Mouse (Mus musculus): ENCODE measurements at regions not wholly inside any gene's neighbourhood (a gene's known extent, or its start where the extent isn't known, plus 50 kb on each side); places are given as distances from the start of the nearest gene placed in this dataset.
"Not testable (repeated sequence)": the region's sequence is repeated elsewhere in the genome, so short reads cannot be mapped to it uniquely, and the experiment has no call there.

DNA sequence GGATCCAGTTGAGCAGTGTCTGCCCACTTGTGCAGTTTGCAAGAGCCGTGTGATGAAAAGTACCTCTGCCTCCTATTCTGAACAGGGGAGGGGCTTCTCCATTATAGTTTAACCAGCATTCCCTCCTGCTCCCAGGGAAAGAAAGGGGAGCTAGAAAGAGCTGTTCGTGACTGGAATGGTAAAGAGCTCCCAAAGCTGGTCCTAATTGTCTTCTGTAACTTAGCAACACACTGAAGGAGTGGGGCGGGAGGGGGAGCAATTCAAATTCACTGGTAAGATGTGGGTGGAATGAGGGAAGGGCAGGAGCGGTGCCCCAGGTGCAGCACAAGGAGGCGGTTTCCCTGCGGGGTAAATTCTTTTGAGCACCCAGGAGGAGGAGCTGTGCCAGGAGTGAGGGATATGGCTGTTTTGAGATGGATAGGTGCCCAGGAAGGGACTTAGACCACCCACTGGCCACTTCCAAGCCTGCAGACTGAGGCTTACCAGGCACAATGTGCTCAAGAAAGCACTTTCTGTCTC is 79.5 kb upstream of the Spata13 start:
- WGBS, result 23% methylated on average over 6 of the region's 6 CpGs

DNA sequence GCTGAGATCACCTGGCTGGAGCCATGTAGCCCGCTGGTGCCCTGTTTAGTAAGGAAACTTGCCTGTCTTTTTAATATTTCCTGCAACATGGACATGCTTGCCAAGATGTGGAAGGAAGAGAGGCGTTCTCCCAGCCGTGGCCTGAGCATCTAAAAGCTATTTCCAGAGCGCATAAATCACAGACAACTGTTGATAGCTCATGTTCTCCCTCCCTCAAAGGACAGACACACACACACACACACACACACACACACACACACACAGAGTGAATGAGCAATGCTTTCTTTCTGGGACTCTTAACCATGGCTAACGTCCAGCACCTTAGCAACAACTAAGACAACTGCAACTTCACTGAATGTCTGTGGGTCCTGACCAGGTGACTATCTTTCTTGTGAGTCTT is 77.3 kb upstream of the Spata13 start:
- WGBS, result 48% methylated on average over 5 of the region's 5 CpGs

More for the DNA sequence above, 79.5 kb upstream of the Spata13 start:
- no peak overlapping the region for H3K9ac ChIP-seq (ENCODE audit: low read length)
- H3K4me2 ChIP-seq (ENCODE audit: low read depth, low read length), result no peak overlapping the region
- no peaks in the 10 kb centered on the region for H3K27me3 ChIP-seq (ENCODE audit: control insufficient read depth, insufficient read depth, low read depth, low read length)
- H3K4me3 ChIP-seq (ENCODE audit: low read length), result no peak overlapping the region
- H3K27ac ChIP-seq (ENCODE audit: low read length), result peak overlapping the region; percentile 56
- H3K9me3 ChIP-seq (ENCODE audit: control insufficient read depth, low read length), result no peaks in the 10 kb centered on the region
- H3K36me3 ChIP-seq (ENCODE audit: control insufficient read depth, insufficient read depth, low read length), result no peaks in the 10 kb centered on the region
- peak; percentile 89 for ATAC-seq (ENCODE audit: low read depth)
- H3K4me1 ChIP-seq (replicated peaks; ENCODE audit: control insufficient read depth, insufficient read depth, low read length), result no peaks in the 10 kb centered on the region

DNA sequence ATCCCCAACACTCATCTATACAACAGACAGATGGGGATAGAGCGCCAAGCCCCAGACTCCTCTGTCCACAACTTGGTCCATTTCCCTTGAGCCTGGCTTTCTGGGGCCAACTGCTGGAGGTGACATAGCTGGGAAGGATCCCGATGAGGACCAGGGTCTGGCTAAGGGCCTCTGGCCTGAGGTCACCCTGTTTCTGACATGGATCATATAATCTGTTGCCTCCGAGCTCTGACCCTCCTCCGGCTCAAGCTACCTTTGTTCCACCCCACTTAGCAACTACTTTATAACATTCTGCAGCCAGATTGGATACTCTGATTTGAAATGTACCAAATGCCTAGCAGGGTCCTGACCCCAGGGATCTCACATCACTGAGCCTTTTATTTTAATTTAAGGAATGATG is 76.8 kb upstream of the Spata13 start:
- Histone ChIP-seq H3K4me2 (ENCODE audit: low read depth, low read length) (no peak overlapping the region), H3K27ac (ENCODE audit: low read length) (no peak overlapping the region), H3K4me3 (ENCODE audit: low read length) (no peak overlapping the region), H3K27me3 (ENCODE audit: control insufficient read depth, insufficient read depth, low read depth, low read length) (no peaks in the 10 kb centered on the region), H3K36me3 (ENCODE audit: control insufficient read depth, insufficient read depth, low read length) (no peaks in the 10 kb centered on the region), H3K4me1 (replicated peaks; ENCODE audit: control insufficient read depth, insufficient read depth, low read length) (no peaks in the 10 kb centered on the region), H3K9me3 (ENCODE audit: control insufficient read depth, low read length) (no peaks in the 10 kb centered on the region), H3K9ac (ENCODE audit: low read length) (no peak overlapping the region)
- 72% methylated on average over 4 of the region's 4 CpGs for WGBS
- ATAC-seq (ENCODE audit: low read depth), result no peak

More for the DNA sequence above, 77.3 kb upstream of the Spata13 start:
- no peaks in the 10 kb centered on the region for H3K36me3 ChIP-seq (ENCODE audit: control insufficient read depth, insufficient read depth, low read length)
- H3K9ac ChIP-seq (ENCODE audit: low read length), result no peak overlapping the region
- H3K27ac ChIP-seq (ENCODE audit: low read length), result no peak overlapping the region
- no peaks in the 10 kb centered on the region for H3K9me3 ChIP-seq (ENCODE audit: control insufficient read depth, low read length)
- no peak overlapping the region for H3K4me3 ChIP-seq (ENCODE audit: low read length)
- no peak overlapping the region for H3K4me2 ChIP-seq (ENCODE audit: low read depth, low read length)
- no peaks in the 10 kb centered on the region for H3K27me3 ChIP-seq (ENCODE audit: control insufficient read depth, insufficient read depth, low read depth, low read length)
- ATAC-seq (ENCODE audit: low read depth), result no peak
- H3K4me1 ChIP-seq (replicated peaks; ENCODE audit: control insufficient read depth, insufficient read depth, low read length), result no peaks in the 10 kb centered on the region

DNA sequence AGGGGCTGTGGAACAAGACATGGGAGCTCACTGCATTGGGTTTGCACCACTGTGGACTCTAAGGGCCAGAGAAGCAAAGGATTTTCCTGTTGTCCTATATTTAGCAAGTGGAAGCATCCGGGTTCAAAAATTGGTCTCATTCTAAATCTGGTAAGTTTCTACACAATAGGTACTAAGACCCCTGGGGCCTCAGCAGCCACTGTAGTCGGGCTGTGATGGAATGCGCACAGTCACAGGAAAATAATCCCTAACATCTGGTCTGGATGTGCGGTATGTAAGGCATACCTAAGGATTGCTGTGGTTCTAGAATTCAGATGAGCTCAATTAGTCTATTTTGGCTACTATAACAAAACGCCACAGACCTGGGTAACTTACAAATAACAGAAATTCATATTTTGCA is 74.4 kb upstream of the Spata13 start:
- Histone ChIP-seq H3K9ac (ENCODE audit: low read length) (no peak overlapping the region), H3K27me3 (ENCODE audit: control insufficient read depth, insufficient read depth, low read depth, low read length) (no peaks in the 10 kb centered on the region), H3K4me3 (ENCODE audit: low read length) (no peak overlapping the region), H3K4me1 (replicated peaks; ENCODE audit: control insufficient read depth, insufficient read depth, low read length) (no peaks in the 10 kb centered on the region), H3K4me2 (ENCODE audit: low read depth, low read length) (no peak overlapping the region), H3K9me3 (ENCODE audit: control insufficient read depth, low read length) (no peaks in the 10 kb centered on the region), H3K27ac (ENCODE audit: low read length) (no peak overlapping the region), H3K36me3 (ENCODE audit: control insufficient read depth, insufficient read depth, low read length) (no peaks in the 10 kb centered on the region)
- 80% methylated on average over 5 of the region's 5 CpGs for WGBS
- ATAC-seq (ENCODE audit: low read depth), result no peak

DNA sequence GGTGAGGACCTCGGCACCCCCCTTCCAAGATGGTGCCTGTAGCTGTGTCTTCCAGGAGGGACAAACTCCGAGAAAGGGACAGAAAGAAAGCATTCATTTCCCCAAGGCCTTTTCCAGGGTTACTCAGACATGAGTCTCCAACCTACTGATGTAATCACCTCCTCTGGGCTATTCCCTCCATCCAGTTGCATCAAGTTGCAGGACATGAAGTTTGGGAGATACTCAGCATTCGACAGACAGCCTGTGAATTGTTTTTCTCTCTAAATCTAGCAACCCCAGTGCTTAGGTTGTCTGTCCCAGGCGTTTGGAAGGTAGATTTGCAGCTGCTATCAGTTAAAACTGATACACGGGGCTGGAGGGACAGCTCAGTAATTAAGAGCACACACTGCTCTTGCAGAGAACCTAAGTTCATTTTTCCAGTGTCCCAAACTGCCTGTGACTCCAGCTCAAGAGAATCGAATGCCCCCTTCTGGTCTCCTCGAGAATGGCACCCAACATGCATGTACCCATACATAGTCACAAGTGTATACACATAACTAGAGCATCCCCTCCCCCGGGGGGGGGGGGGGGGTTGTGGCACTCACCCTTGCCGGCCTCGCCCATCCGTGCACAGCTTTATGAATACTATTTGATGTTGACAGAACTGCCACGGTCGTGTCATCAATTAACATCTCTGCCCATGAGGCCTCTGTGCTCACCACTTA is 73.8 kb upstream of the Spata13 start:
- Histone ChIP-seq H3K4me1 (replicated peaks; ENCODE audit: control insufficient read depth, insufficient read depth, low read length) (no peaks in the 10 kb centered on the region), H3K4me3 (ENCODE audit: low read length) (no peak overlapping the region), H3K27ac (ENCODE audit: low read length) (no peak overlapping the region), H3K4me2 (ENCODE audit: low read depth, low read length) (no peak overlapping the region), H3K9me3 (ENCODE audit: control insufficient read depth, low read length) (no peaks in the 10 kb centered on the region), H3K27me3 (ENCODE audit: control insufficient read depth, insufficient read depth, low read depth, low read length) (no peaks in the 10 kb centered on the region), H3K36me3 (ENCODE audit: control insufficient read depth, insufficient read depth, low read length) (no peaks in the 10 kb centered on the region), H3K9ac (ENCODE audit: low read length) (no peak overlapping the region)
- no peak; the same call in 1 of the 2 replicates for ATAC-seq (ENCODE audit: low read depth)
- 76% methylated on average over 13 of the region's 13 CpGs for WGBS

DNA sequence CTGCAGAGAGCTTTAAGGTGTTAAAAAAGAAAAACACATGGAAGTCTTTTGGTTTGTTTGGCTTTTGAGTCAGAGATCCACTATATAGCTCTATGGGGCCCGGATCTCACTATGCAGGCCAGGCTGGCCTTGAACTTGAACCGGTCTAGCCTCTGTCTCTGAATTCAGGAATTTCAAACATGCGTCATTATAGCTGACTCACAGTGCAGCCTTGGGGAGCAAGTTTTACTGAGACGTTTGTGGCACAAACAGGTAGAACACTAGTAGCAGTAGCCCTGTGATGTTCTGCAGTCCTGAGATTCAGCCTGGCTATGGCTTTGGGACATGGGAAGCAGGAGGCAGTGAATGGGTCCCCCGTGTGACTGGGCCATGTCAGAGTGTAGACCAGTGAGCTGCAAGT is 57.5 kb upstream of the Spata13 start:
- Histone ChIP-seq H3K4me3 (ENCODE audit: low read length) (no peak overlapping the region), H3K36me3 (ENCODE audit: control insufficient read depth, insufficient read depth, low read length) (no peaks in the 10 kb centered on the region), H3K27me3 (ENCODE audit: control insufficient read depth, insufficient read depth, low read depth, low read length) (no peaks in the 10 kb centered on the region), H3K9ac (ENCODE audit: low read length) (no peak overlapping the region), H3K4me1 (replicated peaks; ENCODE audit: control insufficient read depth, insufficient read depth, low read length) (no peaks in the 10 kb centered on the region), H3K27ac (ENCODE audit: low read length) (no peak overlapping the region), H3K9me3 (ENCODE audit: control insufficient read depth, low read length) (no peaks in the 10 kb centered on the region), H3K4me2 (ENCODE audit: low read depth, low read length) (no peak overlapping the region)
- 67% methylated on average over 5 of the region's 5 CpGs for WGBS
- ATAC-seq (ENCODE audit: low read depth), result no peak

DNA sequence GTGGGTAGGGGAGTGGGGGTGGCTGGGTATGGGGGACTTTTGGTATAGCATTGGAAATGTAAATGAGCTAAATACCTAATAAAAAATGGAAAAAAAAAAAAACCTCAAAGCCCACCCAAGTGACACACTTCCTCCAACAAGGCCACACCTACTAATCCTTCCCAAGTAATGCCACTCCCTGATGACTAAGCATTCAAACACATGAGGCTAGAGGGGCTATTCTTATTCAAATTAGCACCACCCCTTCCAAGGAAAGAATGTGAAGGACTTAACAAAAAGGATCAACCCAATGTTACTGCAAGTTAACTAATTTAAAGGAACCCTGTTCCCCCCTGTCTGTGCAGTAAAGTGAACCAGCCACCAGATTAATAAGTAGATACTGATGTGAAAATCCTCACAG is 53.7 kb upstream of the Spata13 start:
- not testable (repeated sequence) for H3K4me1 ChIP-seq (replicated peaks; ENCODE audit: control insufficient read depth, insufficient read depth, low read length); H3K36me3 ChIP-seq (ENCODE audit: control insufficient read depth, insufficient read depth, low read length); H3K27me3 ChIP-seq (ENCODE audit: control insufficient read depth, insufficient read depth, low read depth, low read length); H3K9ac ChIP-seq (ENCODE audit: low read length); H3K9me3 ChIP-seq (ENCODE audit: control insufficient read depth, low read length); ATAC-seq (ENCODE audit: low read depth); H3K4me2 ChIP-seq (ENCODE audit: low read depth, low read length); H3K27ac ChIP-seq (ENCODE audit: low read length); H3K4me3 ChIP-seq (ENCODE audit: low read length)

Data from lung, embryonic 16.5 days (tissue).